Mouse (Mus musculus): ENCODE results near the gene Grm8. TPM values are rescaled to one million over a fixed set of nuclear protein-coding genes. Genes with fewer than 3 reads are reported as not detected.

The Grm8 gene
- total RNA-seq (2014; fragmentation: Nextera tagmentation) (not detected in 2 replicates), total RNA-seq (2017) (1.3 TPM in 1 of 2 replicates, not detected in the other)

GRCm38 (mm10) chr6:28135001-28135401, at the start of gene Grm8:
TSS of gene Grm8 (minus strand) at chr6:28135178.
- peak; percentile 31; the same call in 1 of the 2 replicates for ATAC-seq (replicated peaks; ENCODE audit: low FRiP score, low TSS enrichment, poor library complexity, severe bottlenecking)

GRCm38 (mm10) chr6:28169851-28170539, 35.0 kb upstream of the Grm8 start:
- no peak for ATAC-seq (replicated peaks; ENCODE audit: low FRiP score, low TSS enrichment, poor library complexity, severe bottlenecking)

GRCm38 (mm10) chr6:28160399-28160798, 25.4 kb upstream of the Grm8 start:
- ATAC-seq (replicated peaks; ENCODE audit: low FRiP score, low TSS enrichment, poor library complexity, severe bottlenecking): no peak

GRCm38 (mm10) chr6:28146445-28146844, 11.5 kb upstream of the Grm8 start:
- no peak for ATAC-seq (replicated peaks; ENCODE audit: low FRiP score, low TSS enrichment, poor library complexity, severe bottlenecking)

GRCm38 (mm10) chr6:28142332-28142731, 7.4 kb upstream of the Grm8 start:
- ATAC-seq (replicated peaks; ENCODE audit: low FRiP score, low TSS enrichment, poor library complexity, severe bottlenecking): no peak

GRCm38 (mm10) chr6:28135411-28136233, 644 bp upstream of the Grm8 start:
- peak; percentile 97 for ATAC-seq (replicated peaks; ENCODE audit: low FRiP score, low TSS enrichment, poor library complexity, severe bottlenecking)

GRCm38 (mm10) chr6:28134251-28134801, 652 bp downstream of the Grm8 start:
- ATAC-seq (replicated peaks; ENCODE audit: low FRiP score, low TSS enrichment, poor library complexity, severe bottlenecking): no peak

GRCm38 (mm10) chr6:28133206-28134063, 1.5 kb downstream of the Grm8 start:
- ATAC-seq (replicated peaks; ENCODE audit: low FRiP score, low TSS enrichment, poor library complexity, severe bottlenecking): no peak

GRCm38 (mm10) chr6:28132056-28132455, 2.9 kb downstream of the Grm8 start:
- no peak for ATAC-seq (replicated peaks; ENCODE audit: low FRiP score, low TSS enrichment, poor library complexity, severe bottlenecking)

GRCm38 (mm10) chr6:28128871-28129270, 6.1 kb downstream of the Grm8 start:
- ATAC-seq (replicated peaks; ENCODE audit: low FRiP score, low TSS enrichment, poor library complexity, severe bottlenecking): no peak

GRCm38 (mm10) chr6:28115519-28115918, 19.5 kb downstream of the Grm8 start:
- no peak for ATAC-seq (replicated peaks; ENCODE audit: low FRiP score, low TSS enrichment, poor library complexity, severe bottlenecking)

- no peak for ATAC-seq (replicated peaks; ENCODE audit: low FRiP score, low TSS enrichment, poor library complexity, severe bottlenecking)
Observed at GRCm38 (mm10) chr6:28114916-28115315, 20.1 kb downstream of the Grm8 start.

GRCm38 (mm10) chr6:28111551-28111950, 23.4 kb downstream of the Grm8 start:
- no peak for ATAC-seq (replicated peaks; ENCODE audit: low FRiP score, low TSS enrichment, poor library complexity, severe bottlenecking)

- no peak for ATAC-seq (replicated peaks; ENCODE audit: low FRiP score, low TSS enrichment, poor library complexity, severe bottlenecking)
Observed at GRCm38 (mm10) chr6:28102608-28103316, 32.2 kb downstream of the Grm8 start.

- ATAC-seq (replicated peaks; ENCODE audit: low FRiP score, low TSS enrichment, poor library complexity, severe bottlenecking): no peak
Observed at GRCm38 (mm10) chr6:28100001-28100400, 35.0 kb downstream of the Grm8 start.

- ATAC-seq (replicated peaks; ENCODE audit: low FRiP score, low TSS enrichment, poor library complexity, severe bottlenecking): no peak
Observed at GRCm38 (mm10) chr6:28092511-28092910, 42.5 kb downstream of the Grm8 start.

- ATAC-seq (replicated peaks; ENCODE audit: low FRiP score, low TSS enrichment, poor library complexity, severe bottlenecking): no peak
Observed at GRCm38 (mm10) chr6:28091836-28092235, 43.1 kb downstream of the Grm8 start.

- no peak for ATAC-seq (replicated peaks; ENCODE audit: low FRiP score, low TSS enrichment, poor library complexity, severe bottlenecking)
Observed at GRCm38 (mm10) chr6:28090981-28091380, 44.0 kb downstream of the Grm8 start.

- ATAC-seq (replicated peaks; ENCODE audit: low FRiP score, low TSS enrichment, poor library complexity, severe bottlenecking): no peak
Observed at GRCm38 (mm10) chr6:28075534-28075933, 59.4 kb downstream of the Grm8 start.
